Mouse (Mus musculus): ENCODE results near the gene 1700021F05Rik.

DNA sequence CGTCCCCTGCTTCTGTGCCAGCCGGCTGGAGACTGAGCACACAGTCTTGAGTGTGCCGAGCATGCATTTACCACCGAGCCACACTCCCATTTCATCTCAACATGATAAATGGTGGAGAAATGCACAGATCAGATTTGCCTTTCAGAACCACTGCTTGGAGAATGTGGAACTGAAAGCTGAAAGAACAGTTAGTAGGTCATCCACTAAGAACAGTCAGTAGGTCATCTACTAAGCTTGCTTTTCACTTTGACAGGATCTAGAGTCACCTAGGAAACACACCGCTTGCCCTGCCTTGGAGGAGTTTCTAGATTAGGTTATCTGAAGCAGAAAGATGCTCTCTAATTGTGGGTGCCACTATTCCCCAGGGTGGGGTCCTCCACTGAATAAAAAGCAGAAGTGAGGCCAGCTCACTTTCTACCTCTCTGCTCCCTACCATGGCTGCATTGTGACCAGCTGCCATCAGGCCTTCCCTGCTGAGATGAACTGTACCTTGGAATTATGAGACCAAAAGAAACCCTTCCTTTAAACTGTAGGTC is 16.9 kb upstream of the 1700021F05Rik start:
- TF ChIP-seq CTCF (IDR thresholded peaks at IDR 0.05; ENCODE audit: low read depth) = no peak
- TF ChIP-seq EP300 (IDR thresholded peaks at IDR 0.05; ENCODE audit: low read depth) = no peak

All from liver, postnatal 0 days (tissue).